Mouse (Mus musculus): ENCODE data around the gene Galp.

DNA sequence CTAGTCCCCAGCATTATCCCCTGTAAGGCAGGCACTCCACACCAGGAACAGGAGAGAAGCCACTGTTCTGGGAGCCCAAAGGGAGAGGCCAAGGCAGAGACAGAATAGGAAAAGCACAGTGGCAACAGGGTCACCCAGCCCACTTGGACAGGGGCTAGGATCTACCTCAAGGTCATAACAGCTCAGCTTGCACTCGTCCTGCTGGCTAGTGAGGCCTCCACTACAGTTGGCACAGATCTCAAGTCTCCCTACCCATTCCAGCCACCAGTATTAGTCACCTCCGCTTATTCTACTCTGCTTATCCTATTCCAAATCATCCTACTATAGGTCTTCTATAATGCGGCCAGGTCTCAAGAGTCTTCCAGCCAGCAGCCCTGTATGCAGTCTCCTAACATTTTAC lies 43.8 kb upstream of the Galp start:
- TF ChIP-seq CTCF (IDR thresholded peaks at IDR 0.05; ENCODE audit: control insufficient read depth, insufficient read depth, insufficient replicate concordance, low read depth, low read length) (no peak), POLR2A (IDR thresholded peaks at IDR 0.05; ENCODE audit: control insufficient read depth, low read depth, low read length) (no peak)
